Mouse (Mus musculus): ENCODE data around the gene Cux2.
A peak's percentile ranks its signal among the peaks of the same experiment; 100 is the strongest.

Gene Cux2

DNA sequence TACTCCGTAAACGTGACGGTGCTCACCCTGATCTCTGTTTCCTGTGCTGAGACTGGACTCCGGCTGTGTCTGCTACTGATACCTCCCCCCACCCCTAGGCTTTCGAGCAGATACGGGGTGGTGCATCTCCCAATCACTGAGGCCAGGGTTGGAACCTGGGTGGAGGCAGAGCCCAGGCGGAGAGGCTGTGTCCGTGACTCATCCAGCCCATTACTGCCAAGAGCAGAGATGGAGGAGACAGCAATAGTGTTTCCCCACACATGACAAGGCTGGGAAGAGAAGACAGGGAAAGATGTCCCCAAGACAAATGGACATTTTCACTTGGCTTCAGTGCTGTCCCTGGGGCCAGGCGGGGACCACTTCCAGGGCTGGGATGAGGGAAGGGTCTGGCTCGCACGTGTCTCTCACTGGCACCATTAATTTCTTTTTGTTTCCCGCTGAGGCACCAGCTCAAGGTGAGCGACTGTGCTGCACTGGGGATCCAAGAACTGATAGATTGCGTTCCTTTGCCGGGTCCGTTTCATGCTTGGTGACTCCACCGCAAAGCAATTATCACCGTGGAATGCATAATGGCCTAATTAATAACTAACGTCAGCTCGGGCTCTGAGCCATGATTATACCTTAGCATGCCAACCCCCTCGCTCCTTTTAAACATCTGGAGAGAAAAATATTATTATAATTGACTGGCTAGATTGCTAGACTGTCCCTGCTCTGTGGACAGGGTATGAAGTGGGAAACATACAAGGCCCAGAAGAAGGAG, 140.5 kb downstream of the Cux2 start:
- no peak for DNase-seq

DNA sequence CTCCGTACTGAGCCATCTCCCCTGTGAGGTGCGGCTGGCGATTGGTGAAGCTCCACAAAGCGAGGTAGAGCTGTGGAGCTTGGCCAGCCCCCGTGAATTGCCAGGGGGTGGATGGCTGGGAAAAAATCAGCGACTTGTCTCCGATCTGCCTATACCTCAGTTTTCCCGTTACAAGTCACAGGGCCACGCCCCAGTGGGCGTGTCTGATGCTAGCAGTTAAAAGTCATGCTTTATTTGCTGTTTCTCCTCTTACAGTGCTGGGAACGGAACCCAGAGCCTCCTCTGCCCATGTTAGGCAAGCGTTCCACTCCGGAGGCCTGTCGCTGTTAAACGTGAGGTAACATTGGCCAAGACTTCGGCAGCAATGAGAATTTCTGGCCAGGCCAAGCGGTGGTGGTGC, 144.2 kb downstream of the Cux2 start:
- no peak for DNase-seq

DNA sequence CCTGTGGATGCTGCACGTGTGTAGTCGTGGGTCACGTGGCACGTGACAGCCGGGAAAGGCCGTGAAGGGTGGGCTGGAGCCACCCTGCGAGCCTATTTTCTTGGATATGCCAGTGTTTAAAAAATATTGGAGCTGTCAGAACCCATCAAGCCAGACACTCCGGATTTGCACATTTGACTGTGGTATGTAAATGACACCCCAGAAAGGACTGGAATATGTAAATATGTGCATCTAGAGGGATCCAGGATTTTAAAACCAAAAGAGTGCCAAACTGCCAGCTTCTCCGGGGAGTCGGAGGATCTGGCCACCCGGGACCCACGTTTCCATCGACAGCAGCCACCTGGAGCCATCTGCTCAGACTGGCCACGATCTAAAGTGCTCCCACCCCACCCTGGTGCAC, 145.1 kb downstream of the Cux2 start:
- DNase-seq = no peak

DNA sequence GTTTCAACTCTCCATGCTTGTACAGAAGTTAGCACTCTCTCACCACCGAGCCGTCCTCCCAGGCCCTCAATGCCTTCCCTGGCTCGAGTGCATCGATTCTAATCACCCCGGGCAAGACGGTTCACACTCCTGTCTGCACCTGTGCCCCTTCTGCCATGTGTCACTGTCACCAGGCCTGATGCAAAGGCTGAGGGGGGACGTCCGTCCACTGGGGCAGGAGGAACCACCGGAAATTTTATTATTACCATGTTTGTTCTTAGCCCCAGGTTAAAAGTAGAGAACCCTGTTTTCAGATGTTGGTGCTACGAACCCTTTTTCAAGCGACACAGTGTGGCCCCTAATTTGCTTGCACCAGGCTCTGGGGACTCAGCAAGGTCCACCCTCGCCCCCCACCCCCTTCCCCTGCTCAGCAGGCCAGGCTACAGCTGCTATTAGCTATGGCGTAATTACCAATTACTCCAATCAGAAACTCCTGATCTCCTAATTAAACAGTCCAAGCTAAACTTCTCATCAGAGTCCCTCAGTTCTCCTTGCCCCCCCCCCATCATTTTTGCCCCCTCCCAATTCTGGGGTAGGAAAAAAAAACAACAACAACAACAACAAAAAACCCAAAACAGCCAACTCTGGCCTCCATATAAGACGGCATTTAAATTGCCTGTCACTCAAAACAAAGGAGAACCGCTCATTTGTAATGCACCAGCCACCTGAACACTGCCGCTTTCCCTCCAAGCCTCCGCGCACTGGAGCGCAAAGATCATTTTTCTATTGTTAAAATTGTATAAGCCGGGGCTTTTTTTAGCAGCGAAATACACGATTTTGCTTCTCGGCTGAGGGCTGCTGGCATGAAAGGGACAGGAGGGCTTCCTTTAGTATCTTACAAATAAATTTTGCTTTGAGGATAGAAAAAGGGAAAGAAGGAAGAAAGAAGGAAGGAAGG, 146.8 kb downstream of the Cux2 start:
- DNase-seq = no peak

DNA sequence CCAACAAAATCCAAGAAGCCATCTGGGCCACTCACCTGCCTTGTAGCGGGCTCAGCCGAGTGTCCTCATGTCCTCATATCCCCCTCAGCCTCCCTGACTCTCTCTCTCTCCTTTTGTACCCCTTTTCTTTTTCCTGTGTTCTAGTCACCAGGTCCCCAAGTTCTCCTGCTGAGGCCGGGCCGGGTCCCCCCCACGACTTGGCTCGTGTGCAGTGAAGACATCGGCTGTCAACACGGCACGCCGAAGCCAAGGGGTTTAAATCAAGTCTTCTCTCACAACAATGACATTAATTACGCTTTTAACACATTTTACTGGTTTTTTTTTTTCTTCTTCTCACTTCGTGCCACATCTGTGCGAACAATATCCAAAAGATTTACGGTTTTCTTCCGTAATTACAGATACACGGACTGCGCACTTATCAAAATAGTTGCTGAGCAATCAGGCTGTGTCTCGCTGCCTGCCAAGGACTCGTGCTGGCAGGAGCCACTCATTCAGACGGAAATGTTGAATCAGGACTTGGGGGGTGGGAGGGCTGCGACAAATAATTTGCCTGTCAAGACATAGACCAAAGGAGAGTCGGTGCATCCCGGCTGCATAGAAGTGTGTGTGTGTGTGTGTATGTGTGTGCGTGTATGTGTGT, 154.7 kb downstream of the Cux2 start:
- DNase-seq = no peak

DNA sequence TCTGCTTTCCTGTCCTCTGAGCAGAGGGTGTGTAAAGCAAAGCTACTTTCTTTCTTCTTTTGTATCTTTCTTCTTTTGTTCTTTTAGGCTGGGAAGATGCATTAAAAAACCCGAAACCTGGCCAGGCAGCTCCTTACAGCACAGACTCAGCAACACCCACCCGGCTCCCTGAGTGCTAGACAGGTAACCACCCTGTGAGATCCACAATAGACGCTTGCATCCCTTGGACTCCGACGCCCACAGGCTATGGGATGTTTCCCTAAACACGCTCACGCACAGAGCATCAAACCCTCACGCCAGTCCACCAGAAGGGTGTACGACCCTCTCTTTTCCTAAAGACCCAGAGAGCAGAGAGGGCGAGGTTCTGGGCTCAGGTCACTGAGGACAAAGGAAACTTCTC, 155.3 kb downstream of the Cux2 start:
- no peak for DNase-seq

DNA sequence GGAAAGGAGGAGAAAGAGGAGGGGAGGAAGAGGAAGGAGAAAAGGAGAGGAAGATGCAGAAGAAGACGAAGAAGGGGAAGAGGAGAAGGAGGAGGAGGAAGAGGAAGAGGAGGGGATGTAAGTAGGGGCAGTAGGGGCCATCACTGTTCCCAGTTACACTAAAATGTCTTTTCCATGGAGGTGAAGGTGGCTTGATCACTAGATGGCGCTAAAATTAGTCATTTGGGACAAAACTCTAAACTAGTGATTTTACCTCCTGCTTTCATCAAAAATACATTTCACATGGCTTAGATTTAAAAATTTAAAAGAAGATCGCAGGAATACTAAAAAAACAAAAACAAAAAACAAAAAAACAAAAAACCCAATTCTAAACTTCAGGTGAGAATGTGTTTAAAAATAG, 156.3 kb downstream of the Cux2 start:
- no peak for DNase-seq

DNA sequence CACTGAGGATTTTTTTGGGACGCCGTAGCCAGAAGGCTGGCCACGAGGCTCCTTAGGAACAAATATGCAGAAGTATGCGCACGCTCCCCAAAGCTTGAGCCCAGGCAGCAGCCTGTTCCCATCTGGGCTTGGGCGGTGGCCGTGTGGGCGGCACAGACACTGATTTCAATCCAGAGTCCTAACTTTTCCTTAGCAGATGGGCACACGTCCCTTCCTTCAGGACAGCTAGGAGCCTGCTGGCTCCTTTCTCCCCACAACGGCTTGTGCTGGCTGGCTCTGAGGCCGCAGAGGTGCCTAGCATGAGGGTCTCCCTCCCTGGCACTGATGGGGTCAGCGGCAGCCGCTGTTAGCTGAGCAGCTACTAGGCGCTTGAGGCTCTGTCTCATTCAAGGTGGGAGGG, 157.6 kb downstream of the Cux2 start:
- DNase-seq = no peak

DNA sequence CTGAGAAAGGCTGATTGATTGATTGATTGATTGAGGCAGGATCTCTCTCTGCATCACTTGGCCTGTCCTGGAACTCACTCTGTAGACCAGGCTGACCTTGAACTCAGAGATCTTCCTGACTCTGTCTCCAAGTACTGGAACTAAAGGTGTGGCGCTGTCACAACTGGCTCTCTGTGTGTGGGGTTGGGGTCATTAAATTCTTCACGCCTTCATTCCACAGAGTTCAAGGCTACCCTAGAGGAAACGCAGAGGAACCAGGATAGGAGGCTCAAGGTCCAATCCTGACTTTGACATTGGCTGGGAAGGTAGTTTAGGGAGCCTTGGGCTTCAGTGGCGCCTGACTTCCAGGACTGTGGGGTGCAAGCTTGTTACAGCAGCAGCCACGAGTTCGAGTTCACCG, 159.0 kb downstream of the Cux2 start:
- DNase-seq = no peak

DNA sequence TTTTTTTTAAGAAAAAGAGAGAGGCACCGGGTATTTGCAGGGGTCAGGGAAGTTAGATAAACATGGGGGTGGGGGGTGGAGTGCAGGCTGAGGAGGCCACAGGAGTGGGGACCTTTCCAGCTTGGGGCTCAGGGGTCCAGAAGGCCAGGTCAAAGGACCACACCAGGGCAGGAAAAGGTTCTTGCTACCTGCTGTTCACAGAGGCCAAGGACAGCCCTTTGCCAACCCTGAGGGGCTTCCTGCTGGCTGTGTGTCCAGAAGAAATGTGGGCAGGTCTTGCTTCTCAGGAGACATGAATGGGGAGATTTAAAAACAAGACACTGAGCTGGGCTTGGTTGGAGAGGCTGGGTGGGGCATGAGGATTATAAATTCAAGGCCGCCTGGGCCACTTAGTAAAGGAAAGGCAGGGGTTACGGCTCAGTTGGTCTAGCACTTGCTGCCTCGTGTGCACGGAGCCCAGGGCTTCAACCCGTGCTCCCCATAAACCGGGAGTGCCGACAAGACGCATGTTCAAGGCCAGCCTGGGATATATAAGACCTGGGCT, 160.0 kb downstream of the Cux2 start:
- no peak for DNase-seq

DNA sequence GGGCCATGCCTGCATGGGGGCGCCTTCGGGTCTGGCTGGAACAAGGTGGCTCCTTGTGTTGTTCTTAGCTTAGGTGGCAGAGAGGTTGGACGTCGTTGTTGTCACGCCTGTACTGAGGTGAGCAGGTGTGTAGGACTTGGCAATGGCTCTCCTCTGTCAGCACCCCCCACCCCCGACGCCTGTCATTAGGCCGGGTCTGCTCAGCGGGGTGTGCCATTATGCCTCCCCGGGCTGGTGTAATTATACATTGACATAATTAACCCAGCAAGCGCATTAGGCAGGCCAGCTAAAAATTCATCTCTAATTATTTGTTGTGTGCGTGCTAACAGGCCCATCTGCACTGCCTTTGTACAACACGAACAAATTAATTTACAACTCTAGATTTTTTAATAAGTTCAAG, 160.5 kb downstream of the Cux2 start:
- peak; percentile 22 for DNase-seq

DNA sequence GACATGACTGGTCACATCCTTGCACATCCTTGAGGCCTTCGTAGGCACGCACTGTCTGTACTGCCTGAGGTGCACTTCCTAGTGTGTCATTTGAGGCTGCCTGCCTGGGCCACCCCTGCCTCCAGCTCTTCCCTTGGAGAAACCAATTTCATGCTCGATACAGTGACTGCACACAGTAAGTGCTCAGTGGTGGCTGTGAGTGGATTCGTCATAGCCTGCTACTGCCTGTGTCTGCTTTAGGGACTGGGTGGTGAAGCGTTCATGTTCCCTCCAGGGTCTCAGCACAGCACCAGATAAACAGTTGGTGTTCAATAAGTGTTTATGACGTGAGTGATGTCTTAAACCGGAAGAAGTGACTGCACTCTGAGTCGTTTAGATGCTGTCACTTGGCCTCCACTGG, 166.5 kb downstream of the Cux2 start:
- no peak for DNase-seq

DNA sequence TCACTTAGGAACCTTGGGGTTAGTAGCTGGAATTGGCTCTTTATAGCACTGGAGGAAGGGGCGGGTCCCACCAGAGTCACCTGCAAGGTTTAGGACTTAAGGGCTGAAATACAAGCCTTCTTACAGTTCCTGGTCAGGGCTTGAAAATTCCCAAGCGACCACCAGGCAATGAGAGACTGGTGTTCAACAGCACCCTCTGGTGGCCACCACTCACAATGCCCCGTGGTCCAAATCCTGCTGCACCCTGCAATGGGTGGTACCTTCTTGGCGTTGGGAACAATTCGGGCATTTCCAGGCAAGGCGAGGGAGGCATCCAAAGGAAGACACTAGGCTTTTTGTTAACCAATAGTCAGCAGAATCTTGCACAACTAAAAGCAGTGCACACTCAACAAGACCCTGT, 170.7 kb downstream of the Cux2 start:
- DNase-seq = no peak

DNA sequence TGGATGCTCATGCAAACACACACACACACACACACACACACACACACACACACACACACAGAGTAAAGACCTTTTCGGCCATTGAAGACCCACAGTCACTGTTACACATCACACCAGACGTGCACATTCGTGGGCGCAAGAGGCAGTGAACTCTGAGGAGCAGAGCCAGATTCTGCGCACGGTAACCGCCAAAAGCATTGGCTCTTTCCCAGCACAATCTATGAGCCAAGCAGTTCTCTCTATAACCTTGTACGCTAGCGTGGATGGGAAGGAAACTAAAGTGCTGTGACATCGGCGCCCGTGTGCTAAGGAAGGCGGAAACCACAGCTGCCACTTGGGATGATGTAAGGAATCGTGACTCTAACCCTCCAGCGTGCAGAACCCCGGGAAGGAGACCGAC, 171.2 kb downstream of the Cux2 start:
- DNase-seq = no peak

DNA sequence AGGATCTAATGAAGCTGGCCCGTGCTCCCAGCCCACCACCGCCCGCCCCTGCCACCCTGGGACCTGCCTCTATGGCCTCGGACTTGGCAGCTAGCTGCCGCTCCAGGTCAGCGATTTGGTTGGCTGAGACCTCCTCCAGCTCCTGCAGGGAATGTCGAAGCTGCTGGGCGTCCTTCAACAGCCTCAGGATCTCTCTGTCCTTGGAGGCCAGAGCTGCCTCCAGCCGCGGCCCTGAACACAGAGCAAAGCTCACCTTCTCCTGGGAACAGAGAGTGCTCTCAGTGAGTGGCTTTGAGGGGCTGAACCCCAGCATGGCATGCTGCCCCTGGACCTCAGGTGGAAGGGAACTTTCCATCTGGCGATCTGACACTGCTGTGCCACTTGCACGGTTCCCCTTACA, 173.0 kb downstream of the Cux2 start:
- DNase-seq = no peak

DNA sequence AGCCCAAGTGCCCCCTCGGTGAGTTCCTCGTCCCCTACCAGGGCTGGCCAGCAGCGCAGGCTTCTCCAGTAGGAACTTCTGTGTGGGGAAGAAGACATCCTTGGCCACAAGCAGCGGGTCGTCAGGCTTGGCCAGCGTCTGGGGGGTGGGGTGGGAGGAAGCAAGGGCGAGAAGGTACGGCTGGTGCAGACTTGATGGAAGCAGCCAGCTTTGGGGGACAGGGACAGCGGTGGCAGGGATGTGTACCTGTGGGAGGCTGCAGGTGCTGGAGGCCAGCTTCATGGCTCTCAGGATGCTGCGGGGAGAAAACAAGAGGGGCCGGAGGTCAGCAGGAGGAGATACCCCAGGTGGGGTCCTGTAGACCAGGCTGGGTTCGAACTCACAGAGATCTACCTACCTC, 174.9 kb downstream of the Cux2 start:
- DNase-seq = no peak

DNA sequence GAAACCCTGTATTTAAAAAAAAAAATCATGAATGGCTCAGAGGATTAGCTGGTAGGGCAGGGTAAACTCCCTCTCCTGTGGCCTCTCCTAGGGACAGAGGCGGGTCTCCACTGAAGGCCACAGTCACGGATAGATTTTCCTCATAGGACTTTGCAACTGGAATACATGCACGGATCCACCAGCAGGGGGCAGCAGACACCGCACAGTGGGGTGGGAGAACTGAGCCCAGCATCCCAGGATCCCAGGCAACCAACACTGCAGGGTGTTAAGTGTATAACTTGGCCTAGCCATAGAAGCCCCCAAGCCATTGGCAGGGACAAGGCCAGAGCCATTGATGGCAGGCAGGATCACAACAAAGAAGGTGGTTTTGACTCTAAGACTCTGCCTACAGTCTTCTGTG, 177.7 kb downstream of the Cux2 start:
- peak; percentile 52 for DNase-seq

DNA sequence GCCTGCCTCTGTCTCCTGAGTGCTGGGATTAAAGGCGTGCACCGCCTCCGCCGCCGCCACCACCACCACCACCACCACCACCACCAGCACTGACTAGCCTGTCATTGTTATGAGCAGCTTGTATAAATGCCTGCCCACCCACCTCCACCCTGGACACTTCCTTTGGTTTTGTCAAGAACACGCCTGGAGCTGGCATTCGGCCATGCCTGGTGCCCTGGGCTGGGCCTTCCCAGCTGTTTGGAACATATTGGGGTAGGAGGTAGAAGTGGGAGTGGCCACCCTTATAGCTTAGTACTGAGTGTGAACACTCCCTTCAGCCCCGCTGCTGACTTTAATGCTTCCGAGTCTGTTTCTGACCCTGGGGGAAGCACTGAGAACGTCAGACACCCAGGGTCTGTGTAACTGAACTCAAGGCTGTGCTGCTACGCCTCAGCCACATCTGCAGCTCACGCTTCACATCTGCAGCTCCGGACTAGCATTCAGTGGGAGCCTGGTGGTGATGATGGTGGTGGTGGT, 178.3 kb downstream of the Cux2 start:
- no peak for DNase-seq

DNA sequence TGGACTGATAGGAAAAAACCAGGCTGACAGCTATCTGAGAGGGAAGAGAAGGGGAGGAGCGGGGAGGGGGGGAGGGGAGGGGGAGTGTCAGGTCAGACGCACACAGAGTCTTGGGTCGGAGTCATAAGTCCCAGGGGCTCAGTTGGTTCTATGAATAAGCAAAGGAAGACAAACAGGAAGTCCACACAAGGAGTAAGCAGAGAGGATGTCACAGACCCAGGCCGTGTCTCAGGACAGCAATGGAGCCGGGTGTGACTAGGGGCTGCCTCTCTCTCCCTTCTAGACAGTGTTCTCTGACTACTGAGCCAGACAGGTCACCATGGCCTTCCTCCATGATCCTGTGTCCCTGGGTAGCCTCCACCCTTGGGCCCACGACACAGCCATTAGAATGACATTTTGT, 179.1 kb downstream of the Cux2 start:
- no peak for DNase-seq

DNA sequence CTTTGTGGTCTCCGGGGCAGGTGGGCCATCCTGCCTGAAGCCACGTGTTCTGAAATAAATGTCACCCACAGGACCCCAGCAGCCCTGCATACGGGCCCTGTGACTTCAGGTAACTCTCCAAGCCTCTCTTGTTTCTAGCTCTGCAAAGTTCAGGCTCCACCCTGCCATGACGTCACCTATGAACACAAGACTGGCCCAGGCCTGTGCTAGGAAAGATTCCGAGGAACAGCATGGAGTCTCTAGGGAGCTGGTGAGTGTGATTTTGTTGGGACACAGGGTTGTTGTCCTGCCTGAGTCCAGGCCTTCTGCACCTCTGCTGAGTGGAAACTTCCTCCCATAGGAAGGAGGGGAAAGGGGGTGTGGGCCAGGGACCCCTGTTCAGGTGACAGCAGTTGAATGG, 181.9 kb downstream of the Cux2 start:
- DNase-seq = no peak

DNA sequence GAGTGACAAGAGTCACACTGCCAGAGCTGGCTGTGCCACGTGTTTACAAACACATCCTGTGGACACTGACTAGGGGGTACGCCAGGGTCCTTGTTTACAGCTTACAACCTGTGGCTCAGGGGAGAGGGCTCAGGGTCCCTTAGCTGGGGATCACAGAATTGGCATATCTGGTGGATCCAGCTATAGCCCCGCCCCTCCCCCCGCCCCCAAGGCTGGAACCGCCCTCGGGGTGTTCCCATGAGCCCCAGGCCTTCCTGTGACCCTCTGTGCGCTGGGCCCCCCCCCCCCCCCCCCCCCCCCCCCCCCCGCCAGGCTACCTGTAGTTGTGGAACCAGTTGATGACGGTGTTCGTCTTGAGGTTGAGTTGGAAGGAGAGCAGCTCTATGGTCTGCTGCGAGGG, 185.6 kb downstream of the Cux2 start:
- no peak for DNase-seq

DNA sequence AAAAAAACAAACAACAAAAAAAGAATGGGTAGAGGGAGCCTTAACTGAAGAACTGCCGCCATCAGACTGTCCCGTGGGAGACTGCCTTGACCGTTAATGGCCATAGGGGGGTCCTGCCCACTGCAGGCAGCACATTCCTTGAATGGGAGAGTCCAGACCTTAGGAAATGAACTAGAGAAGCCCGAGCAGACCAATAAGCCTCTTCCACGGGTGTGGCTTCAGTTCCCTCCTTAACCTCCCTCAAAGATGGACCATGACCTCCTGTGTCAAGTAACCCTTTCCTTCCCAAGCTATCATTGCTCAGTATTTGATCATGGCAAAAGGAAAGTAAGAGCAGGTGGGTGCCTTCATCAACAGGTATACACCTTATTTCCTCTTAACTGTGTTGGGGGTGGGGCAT, 187.9 kb downstream of the Cux2 start:
- no peak for DNase-seq

DNA sequence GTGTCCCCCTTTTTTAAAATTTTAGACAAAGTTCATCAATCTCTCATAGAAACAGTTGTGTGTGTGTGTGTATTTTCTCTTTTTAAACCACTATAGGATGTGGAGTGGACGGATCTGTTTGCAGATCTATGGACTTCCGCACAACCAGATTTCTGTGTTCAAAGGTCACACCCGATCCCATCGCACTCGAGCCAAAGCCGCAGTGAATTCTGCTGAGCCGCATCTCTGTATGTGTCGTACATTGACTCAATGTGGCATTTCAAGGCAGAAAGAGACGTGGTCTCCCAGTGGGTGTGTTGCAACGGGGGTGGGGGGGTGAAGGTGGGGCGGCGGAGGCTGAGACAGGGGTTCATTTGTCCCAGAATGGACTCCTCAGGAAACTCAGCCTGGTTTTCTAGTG, 191.5 kb downstream of the Cux2 start:
- no peak for DNase-seq

Measured in cerebellum, adult 11-12 months (tissue).